Mouse (Mus musculus): Measurements from ENCODE around the gene Isl1.

The Isl1 gene

GRCm38 (mm10) chr13:116294734-116295133 is 14.8 kb downstream of the Isl1 start:
- DNase-seq (ENCODE audit: low spot score), result no peak

- no peak for DNase-seq (ENCODE audit: low spot score)
Measured at GRCm38 (mm10) chr13:116294151-116294461, 15.4 kb downstream of the Isl1 start.

- DNase-seq (ENCODE audit: low spot score), result no peak
Measured at GRCm38 (mm10) chr13:116293301-116294150, 16.0 kb downstream of the Isl1 start.

- no peak for DNase-seq (ENCODE audit: low spot score)
Measured at GRCm38 (mm10) chr13:116289655-116290054, 19.8 kb downstream of the Isl1 start.

- no peak for DNase-seq (ENCODE audit: low spot score)
Measured at GRCm38 (mm10) chr13:116279207-116279772, 30.2 kb downstream of the Isl1 start.
